Mouse (Mus musculus) lung, postnatal 0 days (tissue): ENCODE data around the gene Ctnna2.

ENCODE experiments used
- CTCF ChIP-seq: IDR thresholded peaks from 2 replicates; pipeline ENCODE4 v1.5.1; 2016; ENCODE audit warnings: antibody characterized with exemption, mild to moderate bottlenecking
- EP300 ChIP-seq: IDR thresholded peaks from 2 replicates; pipeline ENCODE4 v1.6.1; 2016; ENCODE audit warnings: antibody characterized with exemption, mild to moderate bottlenecking, control low read depth

- TF ChIP-seq CTCF = no peak
- no peak for TF ChIP-seq EP300
Observed at GRCm38 (mm10) chr6:77978476-77979240, 841 bp downstream of the Ctnna2 start.
